Mouse (Mus musculus) kidney, adult 9 months (tissue): ENCODE results near the gene St3gal5.

Source experiments
- DNase-seq: peaks from one replicate; pipeline ENCODE4 v3.0.0; 2022

St3gal5 gene

DNA sequence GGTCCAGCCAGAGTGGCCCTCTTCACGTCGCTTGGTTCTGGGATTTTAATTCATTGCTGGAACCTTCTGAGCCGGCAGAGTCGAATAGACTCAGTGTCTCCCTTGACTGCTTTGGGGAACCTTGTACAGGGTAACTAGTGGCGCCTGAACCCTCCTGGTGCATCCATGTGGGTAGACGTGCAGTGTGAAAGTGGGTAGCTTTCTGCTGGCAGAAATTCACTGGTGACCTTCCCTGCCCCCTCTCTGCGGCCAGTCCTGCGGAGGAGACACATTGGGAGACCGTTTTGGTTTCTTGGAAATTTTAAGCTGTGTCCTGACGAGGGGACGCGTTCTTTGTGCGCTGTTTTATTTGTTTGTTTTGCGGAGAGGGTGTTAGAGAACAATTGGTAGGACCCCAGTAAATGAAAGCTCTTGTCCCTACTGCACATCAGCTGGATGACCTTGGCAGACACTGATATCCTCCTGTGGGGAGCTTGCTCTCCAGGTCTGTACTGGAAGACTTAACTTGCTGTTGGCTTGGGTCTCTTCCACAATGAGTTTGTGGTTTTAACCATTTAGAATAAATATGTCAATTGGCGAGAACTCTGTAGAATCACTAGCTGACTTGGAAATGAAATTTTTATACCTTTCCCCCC is 746 bp downstream of the St3gal5 start:
- DNase-seq: peak; percentile 4

DNA sequence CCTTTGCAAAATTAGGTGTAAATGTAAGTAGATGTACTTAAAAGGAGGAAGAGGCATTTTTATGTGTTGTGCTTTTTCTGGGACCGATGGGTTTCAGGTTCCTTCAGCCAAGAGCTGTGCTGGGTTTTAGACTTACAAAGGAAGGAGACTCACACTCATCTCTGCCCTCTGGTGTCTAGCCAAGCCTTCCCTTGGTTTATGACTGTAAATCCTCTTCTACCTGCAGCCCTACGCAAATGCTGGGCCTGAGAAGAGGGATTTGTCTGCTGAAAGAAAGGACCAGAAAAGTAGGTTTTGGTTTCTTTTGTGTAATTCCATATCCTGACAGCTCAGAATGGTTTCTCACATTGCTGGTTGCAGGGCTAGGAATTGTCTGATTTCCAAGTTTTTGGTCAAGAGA is 1.3 kb downstream of the St3gal5 start:
- peak; percentile 8 for DNase-seq

DNA sequence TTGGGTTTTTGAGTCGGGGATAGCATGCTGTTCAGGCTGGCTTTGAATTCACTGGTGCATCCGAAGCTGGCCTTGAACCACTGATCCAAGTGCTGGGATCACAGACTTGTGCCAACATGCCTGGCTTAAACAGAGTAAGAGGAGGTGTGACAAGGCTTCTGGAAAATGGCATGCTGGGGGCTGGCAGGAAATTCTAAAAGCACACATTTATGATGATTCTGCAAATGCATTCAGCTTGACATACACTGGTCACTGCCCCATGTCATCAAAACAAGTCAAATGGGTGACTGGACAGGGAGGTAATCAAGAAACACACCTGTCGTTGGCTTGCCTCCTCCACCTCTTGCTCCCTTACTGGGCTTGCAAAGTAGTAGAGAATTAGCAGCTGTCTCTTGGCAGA is 1.9 kb downstream of the St3gal5 start:
- DNase-seq: no peak

DNA sequence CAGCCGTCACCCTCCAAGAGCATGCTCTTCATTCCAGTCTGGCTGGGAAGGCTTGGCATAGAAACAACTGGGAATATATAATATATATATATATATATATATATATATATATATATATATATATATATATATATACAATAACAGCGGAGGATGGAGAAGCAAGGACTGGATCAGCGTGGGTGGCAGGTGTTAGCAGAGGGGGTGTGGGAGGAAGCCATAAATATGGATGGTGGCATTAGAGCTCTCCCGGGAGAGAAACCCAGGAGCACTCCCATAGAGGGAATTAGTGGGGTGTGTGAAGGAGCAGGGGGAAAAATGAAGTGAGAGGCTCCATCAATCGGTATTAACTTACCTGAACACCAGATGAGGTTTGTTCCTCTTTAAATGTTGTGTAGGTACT is 2.8 kb downstream of the St3gal5 start:
- no peak for DNase-seq

DNA sequence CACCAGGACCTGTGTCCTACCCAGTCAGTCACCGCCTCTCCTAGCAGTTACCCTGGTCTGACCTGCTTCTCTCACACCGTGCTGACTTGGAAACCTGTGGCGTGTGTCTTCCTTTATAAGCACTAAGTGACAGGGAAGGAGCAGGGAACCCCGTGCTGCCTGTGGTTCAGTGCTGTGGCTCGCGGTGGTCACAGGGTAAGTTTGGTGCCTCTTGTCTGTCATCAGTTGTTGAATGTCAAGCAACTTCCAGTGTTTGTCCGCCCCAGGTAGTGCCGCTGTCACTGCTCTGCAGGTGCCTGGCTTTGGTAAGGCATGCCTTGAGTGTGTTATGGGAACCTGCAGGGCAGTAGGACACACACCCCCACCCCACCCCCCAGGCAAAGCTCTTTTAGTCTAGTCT is 3.5 kb downstream of the St3gal5 start:
- no peak for DNase-seq

DNA sequence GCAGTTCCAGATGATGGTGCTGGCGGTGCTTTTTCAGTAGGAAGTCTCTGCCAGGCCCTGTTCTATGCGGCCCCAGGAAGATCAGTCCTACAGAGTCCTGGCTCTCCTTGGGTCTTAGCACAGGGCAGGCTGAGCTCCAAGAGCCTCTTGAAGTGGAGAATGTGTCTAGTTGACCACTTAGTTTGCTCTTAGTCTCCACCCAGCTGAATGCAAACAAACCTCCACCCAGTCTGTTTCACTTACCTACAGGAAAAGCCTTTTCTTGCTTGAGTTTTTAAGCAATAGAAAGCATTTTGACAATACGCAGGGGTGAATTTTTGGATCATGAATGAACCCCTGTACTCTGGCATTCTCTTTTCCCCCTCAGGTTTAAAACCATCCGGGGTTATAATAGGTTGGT is 4.0 kb downstream of the St3gal5 start:
- no peak for DNase-seq

DNA sequence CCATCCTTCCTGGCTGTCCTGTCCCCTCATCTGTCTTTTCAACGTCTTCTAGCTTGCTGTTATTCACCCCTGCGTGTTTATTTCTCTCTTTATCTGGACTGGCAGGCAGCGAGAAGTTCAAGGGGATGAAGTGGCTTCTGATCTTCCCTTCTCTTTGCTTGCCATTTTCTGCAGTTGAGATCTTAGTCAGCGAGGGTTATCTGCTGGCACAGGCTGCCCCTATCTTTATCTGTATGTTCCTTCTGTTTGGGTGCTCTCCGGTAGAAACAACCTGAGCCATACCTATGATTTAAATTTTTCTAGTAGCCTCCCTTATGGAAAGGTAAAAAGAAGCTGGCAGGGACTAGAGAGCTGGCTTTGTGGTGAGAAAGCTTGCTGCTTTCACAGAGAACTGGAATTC is 4.7 kb downstream of the St3gal5 start:
- no peak for DNase-seq

DNA sequence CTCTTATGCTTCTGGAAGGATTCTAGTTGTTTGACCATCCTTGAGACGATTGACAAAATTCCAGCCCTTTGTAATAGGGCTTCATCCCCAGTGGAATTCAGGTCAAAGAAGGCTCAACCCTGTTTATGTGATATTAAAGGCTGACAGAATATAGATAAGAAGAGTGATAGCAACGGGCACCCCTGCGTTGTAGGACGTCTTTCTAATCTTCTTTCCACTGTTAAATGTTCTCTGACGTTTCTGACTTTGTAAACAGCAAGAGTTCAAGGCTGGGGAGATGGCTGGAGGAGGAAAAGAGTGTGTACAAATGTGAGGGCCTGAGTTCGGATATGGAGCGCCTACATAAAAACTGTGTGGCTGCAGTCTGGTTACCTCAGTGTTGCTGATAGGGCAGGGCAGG is 7.1 kb downstream of the St3gal5 start:
- DNase-seq: no peak

DNA sequence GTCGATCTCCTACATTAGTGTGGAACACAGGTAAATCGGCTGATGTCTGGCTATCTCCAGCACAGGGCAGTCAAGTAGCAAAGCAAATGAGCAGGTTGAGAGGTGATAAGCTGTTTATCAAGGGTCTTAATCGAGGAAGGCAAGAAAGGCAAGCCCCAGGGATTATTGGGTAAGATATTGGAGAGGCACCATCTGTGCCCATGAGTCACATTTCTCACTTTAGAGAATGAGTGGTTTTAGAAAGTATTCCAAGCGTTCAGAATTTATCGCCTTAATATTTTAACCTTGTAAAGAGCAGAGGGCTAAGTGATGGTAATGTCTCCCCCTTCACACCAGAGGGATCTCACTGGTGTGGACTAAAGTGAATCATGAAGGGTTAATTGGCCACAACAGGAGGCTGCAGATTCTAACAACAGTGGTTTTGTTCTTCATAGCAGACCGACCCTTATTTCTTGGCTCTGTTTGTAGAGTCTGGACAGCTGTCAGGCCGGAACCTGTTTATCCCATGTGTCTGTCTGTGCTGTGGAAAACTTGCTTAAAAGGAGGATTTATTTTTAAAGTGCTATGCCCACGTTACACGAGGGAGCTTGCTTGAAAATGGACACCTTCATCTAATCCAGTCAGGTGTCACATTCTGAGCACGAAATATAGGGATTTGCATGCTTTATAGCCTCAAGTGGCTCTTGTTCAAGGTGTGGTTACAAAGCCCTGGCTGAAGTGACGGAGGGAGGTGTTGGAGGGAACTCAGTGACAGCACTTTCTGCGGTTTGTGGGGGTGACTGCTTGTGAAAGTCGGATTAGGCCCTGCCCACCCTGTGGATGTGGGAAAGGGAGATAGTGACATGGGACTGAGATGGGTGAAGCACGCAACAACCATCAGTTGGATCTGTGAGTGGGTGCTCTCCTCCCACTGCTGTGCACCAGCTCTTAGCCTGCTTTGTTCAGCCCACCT is 11.8 kb downstream of the St3gal5 start:
- DNase-seq: no peak

DNA sequence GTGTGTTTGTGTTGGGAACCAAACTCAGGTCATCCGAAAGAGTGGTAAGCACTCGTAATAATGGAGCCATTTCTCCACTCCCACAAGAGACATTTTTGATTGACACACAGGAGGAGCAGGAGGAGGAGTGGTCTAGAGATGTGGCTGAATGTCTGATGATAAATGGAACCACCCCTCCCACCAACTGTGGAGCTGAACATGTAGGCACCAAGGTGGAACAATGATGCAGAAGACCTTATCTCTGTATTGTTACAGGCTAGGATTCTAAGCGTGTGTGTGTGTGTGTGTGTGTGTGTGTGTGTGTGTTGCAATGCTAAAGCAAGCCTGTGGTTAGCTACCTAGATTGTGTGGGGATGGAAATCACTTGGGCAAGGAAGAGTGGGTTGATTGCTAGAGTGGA is 13.2 kb downstream of the St3gal5 start:
- no peak for DNase-seq

DNA sequence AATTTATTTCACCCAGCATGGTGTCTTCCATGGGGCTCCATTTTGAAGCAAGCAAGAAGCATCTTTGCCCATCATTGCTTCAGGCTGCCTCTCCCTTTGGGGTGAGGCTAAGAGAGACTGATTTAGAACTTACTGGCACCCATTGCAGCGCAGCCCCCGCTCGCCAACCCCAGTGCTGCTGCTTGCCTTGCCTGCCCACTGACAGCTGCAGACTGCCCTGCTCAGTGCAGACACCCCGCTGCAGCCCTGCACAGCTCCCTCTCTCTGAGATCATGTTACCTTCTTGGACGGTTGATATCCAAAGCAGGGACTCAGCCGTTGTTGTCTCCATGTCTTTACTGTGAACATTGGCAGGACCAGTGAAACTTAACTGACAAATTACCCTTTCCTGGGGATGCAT is 15.2 kb downstream of the St3gal5 start:
- DNase-seq: no peak

DNA sequence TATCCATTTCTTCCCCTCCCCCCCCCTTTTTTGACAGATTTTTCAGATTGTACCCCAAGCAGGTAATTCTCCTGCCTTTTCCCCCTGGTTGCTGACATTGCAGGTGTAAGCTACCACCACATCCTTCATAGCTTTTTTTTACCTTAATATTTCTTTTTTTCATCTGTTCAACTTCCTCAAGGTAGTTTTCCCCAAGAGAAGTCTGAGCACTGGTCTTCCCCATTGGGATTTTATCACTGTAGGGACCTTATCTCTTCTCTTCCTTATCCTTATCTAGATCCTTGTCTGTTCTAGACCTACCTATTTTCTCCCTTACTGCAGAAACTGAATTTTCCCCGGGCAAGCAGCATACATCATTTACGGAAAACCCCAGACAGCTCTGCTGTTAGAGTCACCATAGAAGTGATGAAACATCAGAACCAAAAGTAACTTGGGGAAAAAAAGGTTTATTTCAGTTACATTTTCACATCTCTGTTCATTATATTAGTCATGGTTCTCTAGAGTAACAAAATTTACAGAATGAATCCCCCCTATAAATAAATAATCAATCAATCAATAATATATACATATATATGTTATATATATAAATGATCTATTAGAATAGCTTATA is 15.8 kb downstream of the St3gal5 start:
- DNase-seq: no peak

DNA sequence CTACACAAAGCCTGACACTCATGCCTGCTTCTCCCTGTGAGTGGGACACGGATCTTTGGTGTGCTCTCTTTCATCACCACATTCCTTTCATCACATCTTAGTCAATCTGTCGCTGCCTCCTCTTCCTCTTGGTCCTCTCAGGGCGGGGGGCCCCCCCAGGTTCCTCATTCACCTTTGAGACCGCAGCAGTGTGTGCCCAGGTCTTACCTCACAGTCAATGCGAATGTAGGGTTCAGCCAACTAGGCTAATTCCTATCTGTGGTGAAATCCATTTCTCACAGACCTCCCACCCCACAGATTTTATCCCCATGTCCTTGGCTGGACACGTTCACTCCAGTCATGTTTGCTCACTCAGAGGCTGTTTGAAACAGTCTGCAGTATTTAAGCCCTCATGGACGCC is 17.5 kb downstream of the St3gal5 start:
- DNase-seq: no peak

DNA sequence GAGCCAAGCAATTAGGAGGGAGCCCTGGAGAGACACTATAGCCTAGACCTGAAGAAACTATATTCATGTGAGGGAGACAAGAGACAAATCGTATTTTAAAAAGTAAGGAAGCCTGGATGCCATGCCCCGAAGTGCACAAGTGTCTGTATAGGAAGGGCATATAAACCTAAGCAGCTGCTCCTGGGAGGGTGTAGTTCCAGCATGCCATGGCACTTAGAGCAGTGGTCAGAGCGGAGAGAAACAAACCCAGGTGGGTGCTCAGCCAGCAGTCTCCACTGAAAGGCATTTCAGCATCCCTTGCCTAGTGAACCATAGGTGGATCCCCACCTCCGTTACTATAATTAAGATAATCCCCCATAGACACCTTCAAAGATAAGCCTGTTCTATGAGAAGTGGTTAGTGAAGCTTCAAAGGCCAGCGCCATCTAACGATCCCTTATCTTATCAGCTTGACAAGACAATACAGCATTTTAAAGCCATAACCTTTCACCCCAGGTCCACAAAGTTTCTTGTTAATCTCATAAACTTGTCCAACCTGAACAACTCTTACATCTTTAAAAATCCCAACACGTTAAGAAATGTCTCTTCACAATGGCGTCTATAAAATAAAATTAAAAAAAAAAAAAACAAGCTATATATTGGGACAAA is 20.1 kb downstream of the St3gal5 start:
- DNase-seq: no peak

DNA sequence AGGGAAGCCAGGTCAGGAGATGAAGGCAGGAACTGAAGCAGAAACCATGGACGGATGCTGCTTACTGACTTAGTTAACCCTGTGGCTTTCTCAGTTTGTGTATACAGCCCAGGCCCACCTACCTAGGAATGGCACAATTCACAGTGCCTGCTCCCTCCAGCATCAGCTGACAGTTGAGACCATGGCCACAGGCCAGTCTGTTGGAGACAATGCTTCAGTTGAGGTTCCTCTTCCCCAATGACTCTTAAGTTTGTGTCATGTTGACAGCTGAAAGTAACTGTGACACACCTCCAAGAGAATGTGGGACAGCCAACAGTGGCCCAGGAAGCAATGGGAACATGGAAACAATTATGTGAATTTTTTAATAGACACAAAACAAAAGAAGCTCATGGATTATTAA is 22.5 kb downstream of the St3gal5 start:
- no peak for DNase-seq

DNA sequence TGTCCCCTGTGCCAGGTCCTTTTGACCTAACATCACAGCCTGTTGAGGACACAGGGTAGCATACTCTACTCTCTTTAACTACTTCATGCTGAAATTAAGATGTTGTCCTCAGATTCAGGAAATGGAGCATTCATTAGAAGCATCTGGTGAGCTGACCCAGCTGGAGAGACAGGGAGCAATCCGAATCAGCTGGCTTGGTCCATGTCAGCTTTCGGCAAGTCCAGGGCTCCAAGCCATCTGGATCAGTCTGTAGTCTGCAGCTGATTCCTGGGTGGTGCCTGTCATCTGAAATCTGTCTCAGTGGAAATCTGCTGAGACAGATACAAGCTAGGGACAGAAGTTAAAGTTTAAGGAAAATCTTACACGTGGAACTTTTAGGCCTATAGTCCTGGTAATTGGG is 23.9 kb downstream of the St3gal5 start:
- no peak for DNase-seq

DNA sequence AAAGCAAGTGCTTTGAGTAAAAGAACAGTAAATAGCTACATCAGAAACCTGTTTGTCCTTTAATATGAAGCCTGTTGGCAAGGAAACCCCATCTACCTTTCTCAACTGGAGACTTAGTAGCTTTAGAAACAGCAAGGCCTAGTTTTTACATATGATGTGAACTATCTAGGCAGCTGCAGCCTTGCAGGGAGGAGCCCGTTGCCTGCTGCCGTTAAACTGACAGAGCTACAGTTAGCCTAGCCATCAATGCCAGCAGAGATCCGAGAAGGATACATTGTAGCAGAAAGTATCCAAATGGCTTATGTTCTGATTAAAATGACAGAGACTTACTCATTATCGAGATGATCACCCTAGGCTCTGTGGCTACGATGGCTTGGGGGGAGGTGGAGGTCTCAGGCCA is 25.1 kb downstream of the St3gal5 start:
- DNase-seq: no peak

DNA sequence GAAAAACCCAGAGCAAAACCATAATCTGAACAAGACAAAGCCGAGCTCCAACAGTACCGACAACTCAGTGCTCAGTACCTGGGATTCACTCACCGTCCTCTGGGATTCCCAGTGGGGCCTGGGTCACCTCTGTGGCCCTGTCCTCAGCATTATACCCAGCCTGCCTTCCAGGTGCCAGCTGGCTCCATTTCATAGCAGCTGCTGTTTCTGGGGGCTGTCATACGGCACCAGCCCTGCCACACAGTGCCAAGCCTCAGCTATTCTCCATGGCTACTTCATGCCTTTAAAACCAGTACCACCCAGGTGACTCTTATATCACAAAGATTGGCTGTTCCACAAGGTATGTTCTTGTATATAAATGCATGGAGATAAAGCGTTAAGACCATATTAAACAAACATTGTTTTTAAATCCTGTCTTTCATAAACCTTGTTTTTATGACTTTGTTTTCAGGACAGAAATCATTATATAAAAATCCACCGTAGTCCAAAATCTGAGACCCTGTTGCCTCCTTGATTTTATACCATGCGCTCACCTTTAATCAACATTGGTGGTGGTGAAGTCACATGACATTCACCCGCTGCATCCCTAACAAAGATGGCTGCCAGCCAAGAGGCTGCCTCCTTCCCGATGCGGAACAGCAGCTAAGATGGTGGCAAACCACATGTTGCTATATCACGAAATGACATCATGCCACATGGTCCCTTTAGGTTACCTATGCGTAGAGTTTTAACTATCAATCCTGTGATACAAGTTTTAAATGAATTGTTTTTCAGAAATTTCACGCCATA is 27.1 kb downstream of the St3gal5 start:
- no peak for DNase-seq

DNA sequence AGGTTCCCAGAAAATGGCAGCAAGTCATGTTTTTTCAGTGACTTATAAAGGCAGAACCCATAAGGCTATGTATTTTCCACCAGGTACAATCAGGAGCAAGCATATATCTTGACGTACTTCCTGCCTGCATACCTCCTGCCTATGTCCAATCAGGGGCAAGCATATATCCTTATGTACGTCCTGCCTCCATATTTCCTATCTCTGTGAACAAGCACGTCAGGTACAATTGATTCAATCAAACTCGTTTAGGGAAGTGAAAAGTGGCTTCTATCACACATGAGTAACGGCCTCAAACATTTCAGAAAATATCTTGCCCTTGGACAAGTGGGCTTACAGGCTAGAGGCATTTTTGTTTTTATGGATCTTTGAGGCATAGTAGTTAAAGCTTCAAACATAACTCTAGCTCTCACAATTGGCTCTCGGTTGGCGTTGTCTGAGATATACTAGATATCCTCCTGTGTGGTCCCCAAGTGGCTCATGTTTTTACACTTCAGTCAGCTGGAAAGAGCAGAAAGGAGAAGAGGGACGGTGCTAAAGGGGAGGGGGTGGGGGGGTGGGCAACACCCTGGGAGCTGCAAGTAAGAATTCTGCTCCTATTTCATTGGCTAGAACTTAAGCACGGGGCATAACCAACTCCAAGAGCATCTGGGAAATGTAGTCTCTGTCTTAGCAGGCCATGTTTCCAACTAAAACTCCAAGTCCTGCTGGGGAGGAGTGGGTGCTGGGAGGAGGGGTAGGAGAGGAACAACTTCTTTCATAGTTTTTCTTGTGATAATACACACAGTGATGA is 28.9 kb downstream of the St3gal5 start:
- DNase-seq: no peak

DNA sequence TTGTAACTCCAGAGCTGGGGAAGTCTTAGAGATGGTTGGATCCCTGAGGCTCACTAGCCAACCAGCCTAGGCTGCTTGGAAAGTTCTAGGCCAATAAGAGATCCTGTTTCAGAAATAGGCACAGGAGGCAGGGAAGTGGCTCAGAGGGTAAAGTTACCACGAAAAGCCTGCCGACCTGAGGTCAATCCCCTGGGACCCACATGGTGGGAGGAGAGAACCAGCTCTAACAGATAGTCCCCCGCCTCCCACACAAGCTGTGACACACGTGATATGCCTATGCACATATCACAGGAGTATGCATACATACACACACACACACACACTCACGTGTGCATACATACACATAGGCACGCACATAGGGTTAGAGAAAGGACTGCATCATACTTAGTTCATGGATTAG is 32.7 kb downstream of the St3gal5 start:
- no peak for DNase-seq

DNA sequence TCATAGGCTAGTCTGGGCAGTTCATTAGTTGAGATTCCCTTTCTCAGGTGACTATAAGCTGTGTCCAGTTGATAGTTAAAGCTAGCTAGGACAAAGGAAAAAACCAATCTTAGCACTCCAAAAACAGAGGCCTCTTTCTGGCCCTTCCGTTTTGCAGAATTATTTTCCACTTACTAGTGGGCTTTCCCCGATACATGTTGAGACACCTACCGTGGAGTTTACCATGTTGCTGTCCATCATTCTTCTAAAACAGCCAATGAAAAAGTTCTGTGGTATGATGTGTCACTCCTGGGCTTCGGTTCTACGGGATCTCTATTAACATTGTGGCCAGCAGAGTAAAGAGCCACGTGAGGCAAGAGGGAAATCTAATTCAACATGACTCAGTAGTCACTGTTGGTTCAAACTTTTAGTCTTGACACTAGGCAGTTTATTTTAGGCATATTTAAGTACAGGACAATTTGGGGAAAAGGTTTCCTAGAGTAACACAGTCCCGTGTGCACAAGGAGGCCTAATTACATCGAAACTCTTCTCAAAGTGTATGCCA is 35.4 kb downstream of the St3gal5 start:
- no peak for DNase-seq
